Mouse (Mus musculus) left cerebral cortex, adult 11 months (tissue): Measurements from ENCODE around the gene Zfand3.

Source experiments
- DNase-seq: peaks from one replicate; pipeline ENCODE4 v3.0.0; 2022; ENCODE audit warnings: low spot score

Gene Zfand3

GRCm38 (mm10) chr17:29998566-29999295, 5.8 kb upstream of the Zfand3 start:
- no peak for DNase-seq

GRCm38 (mm10) chr17:30005103-30005443, 540 bp downstream of the Zfand3 start:
- DNase-seq, result no peak

GRCm38 (mm10) chr17:30005451-30005941, 963 bp downstream of the Zfand3 start:
- no peak for DNase-seq

- DNase-seq, result no peak
These were observed 2.3 kb downstream of the Zfand3 start for GRCm38 (mm10) chr17:30006877-30007276.

- DNase-seq, result no peak
These were observed 3.4 kb downstream of the Zfand3 start for GRCm38 (mm10) chr17:30007883-30008282.

- no peak for DNase-seq
These were observed 3.9 kb downstream of the Zfand3 start for GRCm38 (mm10) chr17:30008392-30008791.

- DNase-seq, result no peak
These were observed 10.1 kb downstream of the Zfand3 start for GRCm38 (mm10) chr17:30014660-30015059.

GRCm38 (mm10) chr17:30018927-30019610, 14.5 kb downstream of the Zfand3 start:
- no peak for DNase-seq

GRCm38 (mm10) chr17:30019942-30020341, 15.4 kb downstream of the Zfand3 start:
- DNase-seq, result no peak

GRCm38 (mm10) chr17:30024651-30025050, 20.1 kb downstream of the Zfand3 start:
- DNase-seq, result no peak

GRCm38 (mm10) chr17:30026617-30027016, 22.1 kb downstream of the Zfand3 start:
- no peak for DNase-seq

- no peak for DNase-seq
These were observed 23.0 kb downstream of the Zfand3 start for GRCm38 (mm10) chr17:30027343-30028029.

GRCm38 (mm10) chr17:30029633-30030226, 25.2 kb downstream of the Zfand3 start:
- no peak for DNase-seq

GRCm38 (mm10) chr17:30032796-30033195, 28.3 kb downstream of the Zfand3 start:
- no peak for DNase-seq

GRCm38 (mm10) chr17:30033991-30034390, 29.5 kb downstream of the Zfand3 start:
- no peak for DNase-seq

- DNase-seq, result no peak
These were observed 30.9 kb downstream of the Zfand3 start for GRCm38 (mm10) chr17:30035216-30036005.

- no peak for DNase-seq
These were observed 38.8 kb downstream of the Zfand3 start for GRCm38 (mm10) chr17:30043163-30043822.

GRCm38 (mm10) chr17:30045181-30045580, 40.6 kb downstream of the Zfand3 start:
- DNase-seq, result no peak

GRCm38 (mm10) chr17:30046654-30047053, 42.1 kb downstream of the Zfand3 start:
- no peak for DNase-seq

- DNase-seq, result no peak
These were observed 47.2 kb downstream of the Zfand3 start for GRCm38 (mm10) chr17:30051523-30052346.
